Mouse (Mus musculus) embryonic facial prominence, embryonic 10.5 days (tissue): ENCODE results near the gene Vti1b. TPM values are rescaled to one million over a fixed set of nuclear protein-coding genes. Genes with fewer than 3 reads are reported as not detected.

ENCODE experiments used
- DNase-seq: peaks from one replicate; pipeline ENCODE4 v3.0.0-alpha.2; 2017; ENCODE audit warnings: low spot score
- H3K27ac ChIP-seq: fragments of 300-500 bp; sonication (generic); replicated peaks from 2 replicates; pipeline ENCODE4 v1.5.1; 2016; ENCODE audit warnings: mild to moderate bottlenecking
- H3K27me3 ChIP-seq: fragments of 300-500 bp; sonication (generic); replicated peaks from 2 replicates; pipeline ENCODE4 v1.6.1; 2016; ENCODE audit warnings: low read depth, mild to moderate bottlenecking; ENCODE audit not compliant: poor library complexity, severe bottlenecking
- H3K36me3 ChIP-seq: fragments of 300-500 bp; sonication (generic); replicated peaks from 2 replicates; pipeline ENCODE4 v1.6.1; 2016; ENCODE audit warnings: mild to moderate bottlenecking, moderate library complexity
- H3K4me1 ChIP-seq: fragments of 300-500 bp; sonication (generic); 2 replicates; pipeline ENCODE4 v1.6.1; 2016
- H3K4me3 ChIP-seq: fragments of 300-500 bp; sonication (generic); 2 replicates; pipeline ENCODE4 v1.5.1; 2016; ENCODE audit warnings: mild to moderate bottlenecking, moderate library complexity
- H3K9me3 ChIP-seq: fragments of 300-500 bp; sonication (generic); 2 replicates; pipeline ENCODE4 v1.6.1; 2016; ENCODE audit warnings: mild to moderate bottlenecking
- WGBS: fragments of 180-500 bp; shearing (Covaris S2); methylation state at CpG from one replicate; pipeline ENCODE4 v1.1.7; 2016; 5-methylcytosine and 5-hydroxymethylcytosine counted together
- polyA plus RNA-seq: library from polyadenylated mRNA; unstranded; fragments of >200 nt; fragmentation: Nextera tagmentation; extraction: Ambion mirVana; gene quantifications from 2 replicates; pipeline ENCODE4 v1.2.1, GENCODE M21; 2016

The Vti1b gene
- polyA plus RNA-seq, 1 experiment from 2014 or later = 93.5 TPM

DNA sequence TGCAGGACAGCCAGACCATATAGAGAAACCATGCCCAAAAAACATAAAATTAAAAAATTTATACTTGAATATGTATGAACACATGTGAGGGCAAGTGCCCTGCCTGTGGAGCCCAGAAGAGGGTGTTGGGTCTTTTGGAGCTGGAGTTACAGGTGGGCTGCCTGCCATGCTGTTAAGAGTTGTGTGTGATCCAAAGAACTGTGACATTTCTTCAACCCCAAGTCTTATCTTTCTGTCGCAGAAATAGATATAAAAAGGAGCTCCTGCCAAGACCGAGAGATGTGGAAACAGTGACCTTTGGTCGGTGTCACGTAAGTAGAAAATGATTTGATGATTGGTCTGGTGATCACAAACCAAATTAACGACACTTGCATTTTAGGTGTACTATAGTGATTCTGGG lies 1.3 kb upstream of the Vti1b start:
- Histone ChIP-seq H3K4me3 (no peak overlapping the region), H3K9me3 (no peaks in the 10 kb centered on the region)
- DNase-seq = no peak

DNA sequence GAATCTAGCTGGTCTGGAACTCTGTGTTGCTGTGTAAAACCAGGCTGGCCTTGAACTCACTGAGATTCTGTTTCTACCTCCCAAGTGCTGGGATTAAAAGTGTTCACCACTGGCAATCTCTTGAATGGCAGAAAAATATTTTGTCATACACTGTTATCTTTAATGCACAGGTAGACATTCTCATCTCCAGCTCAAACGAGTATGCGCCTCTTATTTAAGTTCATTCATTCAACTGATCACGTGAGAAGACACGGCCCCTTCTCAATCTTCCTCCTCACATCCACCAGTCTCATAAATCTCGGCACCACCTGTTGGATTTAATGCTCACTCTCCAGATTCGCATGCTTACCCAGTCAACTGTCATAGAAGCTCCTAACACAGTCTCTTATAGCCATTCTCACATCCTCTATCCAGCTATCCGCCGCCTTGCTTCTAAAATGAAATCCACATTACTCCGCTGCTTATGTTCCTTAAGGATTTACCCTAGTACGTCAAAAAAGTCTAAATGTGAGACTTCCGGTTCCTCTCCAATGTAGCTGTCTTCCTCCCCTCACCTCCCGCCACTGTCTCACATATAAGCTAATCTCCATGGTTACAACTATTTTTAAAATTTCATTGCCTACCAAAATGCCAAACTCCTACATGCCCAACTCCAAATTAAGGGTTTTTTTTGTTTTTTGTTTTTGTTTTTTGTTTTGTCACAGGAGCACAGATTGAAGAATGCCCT lies 1.0 kb downstream of the Vti1b start:
- H3K4me3 ChIP-seq = peak overlapping the region; percentile 74
- 38% methylated on average over 12 of the region's 12 CpGs for WGBS
- peaks cover 20% of the 10 kb centered on the region for H3K36me3 ChIP-seq
- no peak overlapping the region for H3K27ac ChIP-seq
- no peaks in the 10 kb centered on the region for H3K27me3 ChIP-seq
- no peaks in the 10 kb centered on the region for H3K9me3 ChIP-seq
- DNase-seq = peak; percentile 10
- H3K4me1 ChIP-seq = peaks cover 6% of the 10 kb centered on the region

More for the DNA sequence above, 1.3 kb upstream of the Vti1b start:
- peaks cover 38% of the 10 kb centered on the region for H3K36me3 ChIP-seq
- H3K4me1 ChIP-seq = peaks cover 6% of the 10 kb centered on the region
- WGBS = 82% methylated on average over 5 of the region's 5 CpGs
- H3K27ac ChIP-seq = no peak overlapping the region
- H3K27me3 ChIP-seq = no peaks in the 10 kb centered on the region

DNA sequence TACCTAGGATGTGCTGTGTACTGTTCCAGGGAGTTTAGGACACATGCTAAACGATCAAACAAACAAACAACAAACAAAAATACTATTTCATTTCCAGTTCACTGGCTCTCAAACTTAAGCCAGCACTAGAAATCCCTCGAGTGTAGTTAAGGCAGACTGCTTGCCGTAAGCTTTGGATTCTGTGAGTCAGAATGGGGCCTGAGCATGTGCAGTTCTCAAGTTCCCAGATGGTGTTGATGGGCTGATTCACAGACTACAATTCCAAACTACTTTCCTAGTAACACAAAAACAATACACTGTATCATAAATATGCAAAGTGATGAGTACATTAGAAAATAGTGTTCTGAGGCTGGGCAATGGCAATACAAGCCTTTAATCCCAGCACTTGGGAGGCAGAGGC lies 2.0 kb downstream of the Vti1b start:
- Histone ChIP-seq H3K9me3 (no peaks in the 10 kb centered on the region), H3K36me3 (peaks cover 19% of the 10 kb centered on the region), H3K27me3 (no peaks in the 10 kb centered on the region), H3K4me1 (peaks cover 6% of the 10 kb centered on the region), H3K4me3 (no peak overlapping the region), H3K27ac (no peak overlapping the region)
- no peak for DNase-seq
- 77% methylated on average over 3 of the region's 3 CpGs for WGBS

GRCm38 (mm10) chr12:79169173-79169572 lies 3.3 kb downstream of the Vti1b start:
- no peaks in the 10 kb centered on the region for H3K9me3 ChIP-seq
- H3K4me3 ChIP-seq = no peak overlapping the region
- H3K36me3 ChIP-seq = peaks cover 21% of the 10 kb centered on the region
- peaks cover 6% of the 10 kb centered on the region for H3K4me1 ChIP-seq
- H3K27me3 ChIP-seq = no peaks in the 10 kb centered on the region
- no peak for DNase-seq
- no peak overlapping the region for H3K27ac ChIP-seq

DNA sequence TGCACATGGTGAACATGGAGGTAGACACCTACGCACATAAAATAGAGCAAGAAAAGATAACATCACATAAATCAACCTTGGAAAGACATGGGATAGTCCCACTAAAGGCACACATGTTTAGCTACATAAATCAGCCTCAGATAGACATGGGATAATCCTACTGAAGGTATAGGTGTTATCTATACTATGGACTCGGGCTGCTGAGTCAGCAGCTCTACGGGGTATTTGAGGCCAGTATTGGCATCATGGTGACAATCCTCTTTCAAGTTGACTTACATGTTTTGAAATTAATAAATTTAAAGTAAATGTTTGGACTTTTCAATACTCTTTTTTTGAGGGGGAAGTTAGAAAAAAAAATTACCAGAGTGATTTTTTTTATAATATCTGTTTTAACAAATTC lies 9.6 kb downstream of the Vti1b start:
- Histone ChIP-seq H3K27me3 (no peaks in the 10 kb centered on the region), H3K36me3 (peaks cover 83% of the 10 kb centered on the region), H3K9me3 (no peaks in the 10 kb centered on the region), H3K4me1 (no peaks in the 10 kb centered on the region), H3K27ac (no peak overlapping the region), H3K4me3 (no peak overlapping the region)
- 94% methylated on average over 3 of the region's 3 CpGs for WGBS
- no peak for DNase-seq

GRCm38 (mm10) chr12:79149653-79150052 lies 22.8 kb downstream of the Vti1b start:
- H3K27ac ChIP-seq = no peak overlapping the region
- no peak overlapping the region for H3K4me3 ChIP-seq
- no peaks in the 10 kb centered on the region for H3K4me1 ChIP-seq
- no peak for DNase-seq
- H3K27me3 ChIP-seq = no peaks in the 10 kb centered on the region
- H3K9me3 ChIP-seq = no peaks in the 10 kb centered on the region
- peaks cover 11% of the 10 kb centered on the region for H3K36me3 ChIP-seq
- 93% methylated on average over 6 of the region's 6 CpGs for WGBS

DNA sequence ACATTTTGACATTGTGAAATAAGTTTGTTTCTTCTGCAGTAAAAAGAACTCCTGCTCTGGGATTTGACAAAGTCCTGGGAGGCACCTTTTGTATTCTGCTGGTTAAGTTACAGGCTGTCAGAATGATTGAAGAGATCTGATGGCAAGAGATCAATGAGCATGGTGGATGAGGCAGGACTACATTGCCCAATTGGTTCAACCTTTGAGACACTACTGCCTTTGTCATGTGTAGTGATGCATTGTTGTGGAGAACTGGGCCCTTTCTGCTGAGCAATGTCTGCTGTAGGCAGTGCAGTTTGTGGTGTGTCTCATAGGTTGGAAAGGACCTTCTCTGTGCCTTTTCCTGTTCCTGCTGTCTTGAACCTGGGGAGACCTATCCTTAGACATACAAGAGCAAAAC lies 31.1 kb downstream of the Vti1b start:
- Histone ChIP-seq H3K36me3 (no peaks in the 10 kb centered on the region), H3K9me3 (no peaks in the 10 kb centered on the region), H3K4me1 (no peaks in the 10 kb centered on the region), H3K4me3 (no peak overlapping the region), H3K27ac (no peak overlapping the region), H3K27me3 (no peaks in the 10 kb centered on the region)
- no peak for DNase-seq

GRCm38 (mm10) chr12:79140811-79141210 lies 31.7 kb downstream of the Vti1b start:
- Histone ChIP-seq H3K9me3 (no peaks in the 10 kb centered on the region), H3K27me3 (no peaks in the 10 kb centered on the region), H3K27ac (no peak overlapping the region), H3K36me3 (no peaks in the 10 kb centered on the region), H3K4me1 (no peaks in the 10 kb centered on the region), H3K4me3 (no peak overlapping the region)
- DNase-seq = no peak
- WGBS = 90% methylated on average over 2 of the region's 2 CpGs

- no peak overlapping the region for H3K4me3 ChIP-seq
- H3K27ac ChIP-seq = no peak overlapping the region
- DNase-seq = no peak
- no peaks in the 10 kb centered on the region for H3K27me3 ChIP-seq
- H3K36me3 ChIP-seq = no peaks in the 10 kb centered on the region
- H3K4me1 ChIP-seq = peaks cover 11% of the 10 kb centered on the region
- 65% methylated on average over 1 of the region's 1 CpGs for WGBS
- H3K9me3 ChIP-seq = no peaks in the 10 kb centered on the region
These were observed 33.0 kb downstream of the Vti1b start for GRCm38 (mm10) chr12:79139417-79139816.

DNA sequence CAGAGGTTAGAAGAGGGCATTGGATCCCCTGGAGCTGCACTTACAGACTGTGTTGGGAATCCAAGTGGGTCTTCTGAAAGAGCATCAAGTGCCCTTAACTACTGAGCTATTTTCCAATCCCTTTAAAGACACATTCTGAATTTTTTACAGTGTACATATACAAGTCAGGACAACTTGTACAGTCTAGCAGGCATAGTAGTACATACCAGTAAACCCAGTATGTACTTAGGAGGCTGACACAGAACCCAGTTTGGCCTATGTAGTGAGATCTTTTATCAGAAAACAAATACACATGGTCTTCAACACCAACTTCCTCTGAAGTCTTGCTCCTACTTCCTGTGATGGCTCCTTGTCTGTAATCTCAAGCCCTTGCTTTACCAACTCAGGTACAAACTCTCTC lies 33.5 kb downstream of the Vti1b start:
- Histone ChIP-seq H3K4me1 (peaks cover 11% of the 10 kb centered on the region), H3K27me3 (no peaks in the 10 kb centered on the region), H3K36me3 (no peaks in the 10 kb centered on the region), H3K4me3 (no peak overlapping the region), H3K27ac (no peak overlapping the region), H3K9me3 (no peaks in the 10 kb centered on the region)
- DNase-seq = no peak

DNA sequence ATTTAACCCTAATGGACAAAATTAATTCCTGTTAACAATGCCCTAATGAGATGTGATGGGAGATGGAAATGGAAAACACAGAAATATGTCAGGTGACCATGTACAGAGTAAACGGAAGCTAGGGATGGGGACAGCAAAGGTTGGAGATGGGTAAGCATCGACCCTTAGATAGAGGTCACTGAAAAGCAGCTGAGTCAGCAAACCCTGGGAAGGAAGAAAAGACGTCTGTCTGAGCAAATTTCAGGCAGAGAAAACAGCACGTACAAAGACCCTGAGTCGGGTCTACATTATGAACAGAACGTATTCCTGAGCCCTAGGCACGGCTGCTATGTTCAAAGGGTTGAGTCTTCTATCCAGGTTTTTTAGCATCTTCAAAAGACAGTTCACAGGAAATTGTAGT lies 35.5 kb downstream of the Vti1b start:
- Histone ChIP-seq H3K9me3 (no peaks in the 10 kb centered on the region), H3K4me1 (peaks cover 11% of the 10 kb centered on the region), H3K36me3 (no peaks in the 10 kb centered on the region), H3K4me3 (no peak overlapping the region), H3K27me3 (peaks cover 18% of the 10 kb centered on the region), H3K27ac (no peak overlapping the region)
- no peak for DNase-seq
- WGBS = 57% methylated on average over 7 of the region's 7 CpGs

DNA sequence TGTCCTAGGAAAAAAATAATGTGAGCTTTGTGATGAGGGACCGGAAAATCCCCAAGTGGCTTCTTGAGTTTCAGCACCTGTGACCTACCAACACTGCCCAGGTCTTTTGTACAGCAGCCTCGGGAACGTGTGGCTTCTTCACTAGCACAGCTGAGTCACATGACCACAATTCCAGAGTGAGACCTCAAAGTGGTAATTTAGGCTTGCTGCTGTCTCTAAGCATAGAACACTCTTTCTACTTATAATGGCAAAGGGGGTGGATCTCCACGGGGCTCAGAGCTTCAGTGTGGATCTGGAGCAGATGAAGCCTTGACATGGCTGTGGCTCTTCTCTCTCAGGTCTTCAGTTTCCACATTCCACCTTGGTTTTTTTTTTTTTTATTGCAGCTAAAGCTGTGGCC lies 37.4 kb downstream of the Vti1b start:
- Histone ChIP-seq H3K4me1 (peaks cover 26% of the 10 kb centered on the region), H3K27me3 (peaks cover 36% of the 10 kb centered on the region), H3K9me3 (no peaks in the 10 kb centered on the region), H3K36me3 (no peaks in the 10 kb centered on the region), H3K27ac (no peak overlapping the region), H3K4me3 (no peak overlapping the region)
- 27% methylated on average over 4 of the region's 4 CpGs for WGBS
- no peak for DNase-seq

GRCm38 (mm10) chr12:79134676-79135075 lies 37.8 kb downstream of the Vti1b start:
- Histone ChIP-seq H3K27me3 (peaks cover 41% of the 10 kb centered on the region), H3K4me1 (peaks cover 26% of the 10 kb centered on the region), H3K27ac (no peak overlapping the region), H3K9me3 (no peaks in the 10 kb centered on the region), H3K36me3 (no peaks in the 10 kb centered on the region), H3K4me3 (no peak overlapping the region)
- no peak for DNase-seq
- 39% methylated on average over 8 of the region's 8 CpGs for WGBS
